Mouse (Mus musculus): ENCODE measurements at regions not wholly inside any gene's neighbourhood (a gene's known extent, or its start where the extent isn't known, plus 50 kb on each side); places are given as distances from the start of the nearest gene placed in this dataset.
A peak's percentile ranks its signal among the peaks of the same experiment; 100 is the strongest.

- DNase-seq (ENCODE audit: low spot score): no peak
Observed at GRCm38 (mm10) chr9:76734387-76734786, 167.5 kb upstream of the Fam83b start.

- DNase-seq (ENCODE audit: low spot score): no peak
Observed at GRCm38 (mm10) chr9:76733812-76734211, 166.9 kb upstream of the Fam83b start.

GRCm38 (mm10) chr9:76722881-76723280, 156.0 kb upstream of the Fam83b start:
- no peak for DNase-seq (ENCODE audit: low spot score)

- DNase-seq (ENCODE audit: low spot score): no peak
Observed at GRCm38 (mm10) chr9:76715852-76716251, 148.9 kb upstream of the Fam83b start.

GRCm38 (mm10) chr9:76706451-76706850, 139.5 kb upstream of the Fam83b start:
- DNase-seq (ENCODE audit: low spot score): no peak

- peak; percentile 42 for DNase-seq (ENCODE audit: low spot score)
Observed at GRCm38 (mm10) chr9:76705786-76706185, 138.9 kb upstream of the Fam83b start.

GRCm38 (mm10) chr9:76695547-76695946, 128.6 kb upstream of the Fam83b start:
- no peak for DNase-seq (ENCODE audit: low spot score)

GRCm38 (mm10) chr9:76692976-76693375, 126.1 kb upstream of the Fam83b start:
- DNase-seq (ENCODE audit: low spot score): no peak

- DNase-seq (ENCODE audit: low spot score): peak; percentile 64
Observed at GRCm38 (mm10) chr9:76660848-76661247, 93.9 kb upstream of the Fam83b start.

- no peak for DNase-seq (ENCODE audit: low spot score)
Observed at GRCm38 (mm10) chr9:76659798-76660197, 92.9 kb upstream of the Fam83b start.

- DNase-seq (ENCODE audit: low spot score): no peak
Observed at GRCm38 (mm10) chr9:76653311-76653710, 86.4 kb upstream of the Fam83b start.

- DNase-seq (ENCODE audit: low spot score): no peak
Observed at GRCm38 (mm10) chr9:76649484-76649883, 82.6 kb upstream of the Fam83b start.

- DNase-seq (ENCODE audit: low spot score): no peak
Observed at GRCm38 (mm10) chr9:76646383-76646782, 79.5 kb upstream of the Fam83b start.

Measured in layer of hippocampus, adult 9-10 months (tissue).